Mouse (Mus musculus): ENCODE results near the gene Pprc1. TPM values are rescaled to one million over a fixed set of nuclear protein-coding genes. Genes with fewer than 3 reads are reported as not detected.

Pprc1 gene
- polyA plus RNA-seq, 1 experiment from 2014 or later, result 28.5 TPM

DNA sequence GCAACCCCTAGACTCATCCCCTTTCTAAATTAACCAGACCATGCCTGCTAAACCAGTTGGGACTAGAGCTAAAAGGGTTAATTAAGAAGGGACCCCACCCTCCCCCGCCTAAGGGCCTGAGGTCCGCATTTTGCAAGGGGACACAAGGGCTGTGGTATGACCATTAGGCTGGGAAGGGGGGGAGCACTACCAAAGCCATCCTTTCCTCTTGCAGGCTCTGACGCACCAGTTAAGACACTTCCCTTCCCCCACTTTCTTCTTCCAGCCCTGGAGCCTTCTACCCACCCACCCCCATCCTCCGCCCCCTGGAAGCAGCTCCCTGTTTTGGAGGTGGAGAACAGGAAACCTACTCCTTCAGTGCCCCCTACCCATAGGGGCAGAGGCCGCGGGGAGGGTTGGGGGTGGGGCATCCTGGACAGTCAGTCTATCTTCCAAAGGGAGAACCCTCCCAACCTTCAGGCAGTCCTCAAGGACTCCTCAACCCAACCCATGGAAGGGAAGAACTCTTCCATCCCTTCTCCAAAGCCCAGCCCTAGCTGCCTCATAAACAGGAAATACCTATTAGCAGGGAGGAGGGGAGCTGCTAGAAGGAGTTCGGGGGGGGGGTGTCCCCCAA lies 1.1 kb downstream of the Pprc1 start:
- Histone ChIP-seq H3K36me3 (no peaks in the 10 kb centered on the region), H3K27ac (peak overlapping the region; percentile 99), H3K4me2 (replicated peaks) (peak overlapping the region; percentile 84), H3K4me3 (peak overlapping the region; percentile 90), H3K9ac (peak overlapping the region; percentile 99), H3K9me3 (replicated peaks) (no peaks in the 10 kb centered on the region), H3K27me3 (no peaks in the 10 kb centered on the region), H3K4me1 (peaks cover 44% of the 10 kb centered on the region)
- WGBS, result 0% methylated on average over 7 of the region's 7 CpGs
- peak; percentile 17; the same call in 1 of the 2 replicates for ATAC-seq (ENCODE audit: low FRiP score)

DNA sequence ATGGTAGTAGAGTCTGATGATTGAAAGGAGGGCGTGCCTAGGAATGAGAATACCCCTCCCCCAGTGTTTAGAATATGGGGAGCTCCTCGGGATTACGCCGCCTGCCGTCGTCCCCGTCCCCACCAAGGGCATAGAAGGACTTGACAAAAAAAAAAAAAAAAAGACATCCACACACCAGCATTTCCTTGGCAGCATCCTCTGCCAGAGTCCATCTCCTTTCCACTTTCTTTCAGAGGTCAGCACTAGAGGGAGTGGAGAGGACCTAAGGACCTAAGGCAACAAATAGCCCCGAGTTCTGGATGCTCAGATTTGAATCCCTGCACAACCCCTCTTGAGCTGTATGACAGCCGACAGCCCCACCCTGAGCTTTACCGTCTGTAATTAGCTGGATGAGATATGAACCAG lies 1.9 kb downstream of the Pprc1 start:
- WGBS, result 8% methylated on average over 8 of the region's 10 CpGs
- no peaks in the 10 kb centered on the region for H3K36me3 ChIP-seq
- no peak overlapping the region for H3K4me3 ChIP-seq
- peaks cover 36% of the 10 kb centered on the region for H3K4me1 ChIP-seq
- H3K27me3 ChIP-seq, result no peaks in the 10 kb centered on the region
- no peak overlapping the region for H3K9ac ChIP-seq
- H3K4me2 ChIP-seq (replicated peaks), result no peak overlapping the region
- H3K27ac ChIP-seq, result peak overlapping the region; percentile 40; the same call in 1 of the 2 replicates
- ATAC-seq (ENCODE audit: low FRiP score), result no peak
- no peaks in the 10 kb centered on the region for H3K9me3 ChIP-seq (replicated peaks)

DNA sequence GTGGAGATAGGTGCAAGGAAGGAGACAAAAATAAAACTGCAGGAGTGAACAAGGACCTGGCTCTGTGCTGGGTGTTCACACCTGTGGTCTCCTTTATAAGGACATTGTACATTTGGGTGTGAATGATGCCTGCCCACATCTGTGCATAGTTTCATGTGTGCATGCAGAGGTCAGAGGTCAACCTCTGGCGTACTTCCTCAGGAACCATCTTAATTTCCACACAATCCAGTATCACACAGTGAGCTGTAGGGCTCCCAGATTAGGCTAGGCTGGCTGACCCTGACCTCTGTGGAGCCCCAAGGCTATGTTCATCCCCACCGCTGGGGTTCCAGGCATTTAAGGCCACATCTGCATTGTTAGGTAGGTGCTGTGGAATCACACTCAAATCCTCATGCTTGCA lies 2.7 kb downstream of the Pprc1 start:
- 72% methylated on average over 2 of the region's 2 CpGs for WGBS
- Histone ChIP-seq H3K27me3 (no peaks in the 10 kb centered on the region), H3K9ac (no peak overlapping the region), H3K4me1 (peaks cover 28% of the 10 kb centered on the region), H3K27ac (no peak overlapping the region), H3K9me3 (replicated peaks) (no peaks in the 10 kb centered on the region), H3K4me3 (no peak overlapping the region), H3K4me2 (replicated peaks) (no peak overlapping the region), H3K36me3 (no peaks in the 10 kb centered on the region)
- ATAC-seq (ENCODE audit: low FRiP score), result no peak

DNA sequence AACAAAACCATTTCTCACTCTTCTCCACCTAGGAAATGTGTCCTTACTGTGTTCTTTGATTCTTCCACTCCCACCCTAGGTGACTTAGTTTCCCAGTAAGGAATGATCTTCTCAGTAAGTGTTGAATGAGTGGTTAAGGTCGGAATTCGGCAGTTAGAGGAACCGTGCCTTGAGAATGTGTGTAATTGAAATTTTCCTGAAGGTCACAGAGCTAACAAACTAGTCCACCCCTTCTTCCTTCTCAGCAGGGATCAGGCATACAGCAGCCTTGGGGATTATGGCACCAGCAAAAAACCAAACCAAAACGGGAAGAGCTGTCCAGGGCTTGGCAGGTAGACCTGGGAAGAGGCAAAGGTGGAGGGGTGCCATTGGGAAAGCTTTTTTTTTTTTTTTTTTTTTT lies 4.4 kb downstream of the Pprc1 start:
- ATAC-seq (ENCODE audit: low FRiP score), result no peak
- no peak overlapping the region for H3K4me3 ChIP-seq

DNA sequence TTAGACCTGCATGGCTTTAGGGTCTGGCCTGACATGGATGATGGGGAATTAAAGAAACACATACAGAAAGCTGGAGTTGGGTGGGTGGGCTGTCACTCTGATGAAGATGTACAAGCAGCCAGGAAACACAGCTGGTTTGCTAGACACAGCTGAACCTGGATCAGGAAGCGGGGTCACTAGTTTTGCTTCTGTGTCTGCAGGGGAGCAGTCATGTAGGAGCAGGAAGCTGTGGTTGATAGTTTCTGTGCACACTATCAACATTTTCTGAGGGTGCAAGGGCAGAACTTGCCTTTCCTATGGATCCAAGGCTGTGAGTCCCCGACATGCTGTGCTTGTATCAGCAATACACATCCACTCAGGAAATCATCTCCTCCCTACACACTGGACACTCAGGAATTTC lies 5.8 kb downstream of the Pprc1 start:
- no peak overlapping the region for H3K4me3 ChIP-seq
- H3K27ac ChIP-seq, result no peak overlapping the region
- peaks cover 9% of the 10 kb centered on the region for H3K4me1 ChIP-seq
- no peaks in the 10 kb centered on the region for H3K36me3 ChIP-seq
- no peaks in the 10 kb centered on the region for H3K9me3 ChIP-seq (replicated peaks)
- H3K9ac ChIP-seq, result no peak overlapping the region
- H3K27me3 ChIP-seq, result no peaks in the 10 kb centered on the region
- 82% methylated on average over 2 of the region's 2 CpGs for WGBS
- no peak for ATAC-seq (ENCODE audit: low FRiP score)
- H3K4me2 ChIP-seq (replicated peaks), result no peak overlapping the region

More for the DNA sequence above, 4.4 kb downstream of the Pprc1 start:
- Histone ChIP-seq H3K9me3 (replicated peaks) (no peaks in the 10 kb centered on the region), H3K4me1 (peaks cover 11% of the 10 kb centered on the region), H3K36me3 (no peaks in the 10 kb centered on the region), H3K27ac (no peak overlapping the region), H3K9ac (no peak overlapping the region), H3K27me3 (no peaks in the 10 kb centered on the region), H3K4me2 (replicated peaks) (no peak overlapping the region)
- WGBS, result 76% methylated on average over 4 of the region's 4 CpGs

DNA sequence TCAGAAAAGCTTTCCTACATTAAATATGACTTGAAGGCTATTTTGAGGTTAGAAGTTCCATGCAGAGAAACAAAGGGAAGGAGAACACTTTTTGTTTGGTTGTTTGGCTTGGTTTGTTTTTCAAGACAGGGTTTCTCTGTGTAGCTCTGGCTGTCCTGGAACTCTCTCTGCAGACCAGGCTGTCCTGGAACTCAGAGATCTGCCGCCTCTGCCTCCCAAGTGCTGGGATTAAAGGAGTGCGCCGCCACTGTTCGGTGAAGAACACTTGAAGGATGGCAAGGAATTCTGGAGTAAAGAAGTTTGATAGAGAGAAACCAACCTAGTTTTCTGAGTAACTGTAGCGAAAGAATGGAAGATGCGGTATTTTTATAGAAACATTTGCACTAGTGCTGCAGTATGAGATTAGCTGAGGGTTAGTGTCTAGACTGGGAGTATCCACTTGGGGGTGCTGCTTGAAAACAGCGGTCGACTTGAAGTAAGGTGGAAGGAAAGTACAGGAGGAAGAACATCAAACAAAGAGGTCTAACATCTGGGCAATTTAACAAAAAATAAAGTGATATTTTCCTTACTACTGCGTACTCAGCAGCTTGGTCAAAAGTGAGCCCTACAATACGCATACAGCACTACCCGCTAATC lies 11.2 kb downstream of the Pprc1 start:
- peak overlapping the region; percentile 75 for H3K4me3 ChIP-seq
- H3K27ac ChIP-seq, result peak overlapping the region; percentile 85; the same call in 1 of the 2 replicates
- H3K9ac ChIP-seq, result no peak overlapping the region
- H3K4me1 ChIP-seq, result peaks cover 12% of the 10 kb centered on the region
- no peaks in the 10 kb centered on the region for H3K27me3 ChIP-seq
- no peaks in the 10 kb centered on the region for H3K9me3 ChIP-seq (replicated peaks)
- H3K36me3 ChIP-seq, result no peaks in the 10 kb centered on the region
- ATAC-seq (ENCODE audit: low FRiP score), result peak; percentile 89
- peak overlapping the region; percentile 90 for H3K4me2 ChIP-seq (replicated peaks)
- WGBS, result 2% methylated on average over 11 of the region's 11 CpGs

DNA sequence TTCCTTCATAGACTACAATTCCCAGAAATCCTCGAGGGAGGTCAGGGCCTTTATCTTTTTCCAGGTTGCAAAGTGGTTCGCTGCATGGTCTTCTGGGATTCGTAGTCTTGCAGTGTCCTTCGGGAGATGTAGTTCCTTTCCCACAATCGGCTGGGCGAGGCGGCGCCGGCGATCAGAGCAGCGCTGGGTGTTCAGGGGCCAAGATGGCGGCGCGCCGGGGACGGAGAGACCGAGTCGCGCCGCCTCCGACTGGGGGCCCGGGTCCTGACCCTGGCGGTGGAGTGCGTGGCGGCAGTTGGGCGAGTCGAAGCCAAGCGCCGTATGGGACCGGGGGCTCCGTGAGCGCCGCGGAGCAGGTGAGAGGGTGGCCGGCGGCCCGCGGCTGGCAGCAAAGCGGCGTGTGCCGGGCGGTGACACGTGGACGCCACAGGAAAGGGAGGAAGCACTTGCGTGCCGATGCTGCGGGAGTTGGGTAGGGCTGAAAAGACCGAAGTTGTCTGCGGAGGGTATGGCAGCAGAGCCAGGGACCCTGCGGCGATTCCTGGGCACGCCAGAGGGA lies 11.8 kb downstream of the Pprc1 start:
- H3K9ac ChIP-seq, result peak overlapping the region; percentile 74
- H3K4me1 ChIP-seq, result peaks cover 12% of the 10 kb centered on the region
- no peaks in the 10 kb centered on the region for H3K36me3 ChIP-seq
- H3K9me3 ChIP-seq (replicated peaks), result no peaks in the 10 kb centered on the region
- WGBS, result under 1% methylated on average over 52 of the region's 52 CpGs
- peak overlapping the region; percentile 85 for H3K27ac ChIP-seq
- ATAC-seq (ENCODE audit: low FRiP score), result peak; percentile 96
- peak overlapping the region; percentile 90 for H3K4me2 ChIP-seq (replicated peaks)
- peak overlapping the region; percentile 75 for H3K4me3 ChIP-seq
- H3K27me3 ChIP-seq, result no peaks in the 10 kb centered on the region

DNA sequence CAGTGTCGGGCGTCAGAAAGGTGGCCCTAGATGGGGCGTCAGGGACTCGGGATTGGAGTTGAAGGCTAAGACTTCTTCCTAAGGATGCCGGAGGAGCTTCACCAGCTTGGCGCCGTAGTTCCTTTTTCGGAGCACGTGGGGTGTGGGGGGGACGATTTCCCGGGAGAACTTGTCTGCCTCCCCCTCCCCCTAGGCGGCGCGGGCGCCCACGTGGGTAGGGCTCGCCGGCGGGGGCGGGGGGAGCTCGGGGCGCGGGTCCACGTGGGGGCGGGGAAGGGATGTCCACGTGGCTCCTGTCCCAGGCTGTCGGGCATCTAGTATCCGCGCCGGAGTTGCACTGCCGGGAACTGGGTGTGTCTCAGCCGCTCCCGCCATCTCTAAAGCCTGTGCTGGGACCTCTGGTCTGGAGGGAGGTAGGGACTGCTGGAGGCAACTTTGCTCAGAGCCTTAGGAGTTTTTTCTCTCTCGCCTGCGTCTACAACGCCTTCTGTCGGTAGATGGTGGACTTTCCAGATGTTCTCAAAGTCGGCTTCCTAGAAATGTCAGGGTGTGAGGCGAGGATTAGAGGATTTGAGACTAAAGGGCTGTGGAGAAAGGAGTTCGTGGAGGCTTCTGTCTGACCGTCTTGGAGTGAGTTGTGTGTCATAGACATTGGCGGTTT lies 12.4 kb downstream of the Pprc1 start:
- peak; percentile 55; the same call in 1 of the 2 replicates for ATAC-seq (ENCODE audit: low FRiP score)
- WGBS, result 1% methylated on average over 35 of the region's 42 CpGs
- H3K4me2 ChIP-seq (replicated peaks), result peak overlapping the region; percentile 90
- no peaks in the 10 kb centered on the region for H3K9me3 ChIP-seq (replicated peaks)
- H3K27ac ChIP-seq, result peak overlapping the region; percentile 85
- peaks cover 12% of the 10 kb centered on the region for H3K4me1 ChIP-seq
- H3K9ac ChIP-seq, result peak overlapping the region; percentile 74
- H3K27me3 ChIP-seq, result no peaks in the 10 kb centered on the region
- peaks cover 4% of the 10 kb centered on the region for H3K36me3 ChIP-seq
- peak overlapping the region; percentile 75 for H3K4me3 ChIP-seq

DNA sequence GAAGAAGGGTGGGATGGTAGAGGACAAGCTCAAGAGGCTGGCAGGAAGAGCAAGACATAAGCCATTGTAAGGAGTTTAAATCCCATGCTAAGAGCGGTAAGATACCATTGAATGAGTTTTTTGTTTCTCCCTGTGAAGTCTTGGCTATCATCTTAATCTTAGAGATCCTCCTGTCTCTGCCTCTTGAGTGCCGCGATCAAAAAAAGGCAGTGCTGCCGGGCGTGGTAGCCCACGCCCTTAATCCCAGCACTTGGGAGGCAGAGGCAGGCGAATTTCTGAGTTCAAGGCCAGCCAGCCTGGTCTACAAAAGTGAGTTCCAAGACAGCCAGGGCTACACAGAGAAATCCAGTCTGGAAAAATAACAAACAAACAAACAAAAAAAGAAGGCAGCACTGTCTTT lies 13.8 kb downstream of the Pprc1 start:
- Histone ChIP-seq H3K4me2 (replicated peaks) (no peak overlapping the region), H3K27ac (no peak overlapping the region), H3K9me3 (replicated peaks) (no peaks in the 10 kb centered on the region), H3K4me1 (peaks cover 12% of the 10 kb centered on the region), H3K27me3 (no peaks in the 10 kb centered on the region), H3K4me3 (no peak overlapping the region), H3K36me3 (peaks cover 18% of the 10 kb centered on the region), H3K9ac (no peak overlapping the region)
- ATAC-seq (ENCODE audit: low FRiP score), result no peak
- WGBS, result 95% methylated on average over 7 of the region's 7 CpGs

DNA sequence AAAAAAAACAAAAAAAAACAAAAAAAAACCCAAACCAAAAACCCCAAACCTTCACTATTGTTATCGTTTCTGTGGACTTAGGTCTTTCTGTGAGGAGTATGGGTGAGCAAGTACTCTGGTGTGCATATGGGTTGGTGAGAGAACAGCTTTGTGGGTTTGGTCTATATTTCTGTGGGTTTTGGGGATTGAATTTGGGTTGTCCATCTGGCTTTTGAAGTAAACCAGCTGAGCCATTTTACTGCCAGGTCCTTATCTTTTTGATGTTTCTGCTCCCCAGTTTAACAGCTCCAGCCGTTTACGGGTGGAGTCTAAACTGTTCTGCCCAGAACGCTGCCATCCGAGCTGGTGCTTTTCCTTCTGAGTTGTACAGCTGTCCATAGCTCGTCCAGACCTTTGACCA lies 16.2 kb downstream of the Pprc1 start:
- no peak overlapping the region for H3K4me3 ChIP-seq
- no peaks in the 10 kb centered on the region for H3K27me3 ChIP-seq

DNA sequence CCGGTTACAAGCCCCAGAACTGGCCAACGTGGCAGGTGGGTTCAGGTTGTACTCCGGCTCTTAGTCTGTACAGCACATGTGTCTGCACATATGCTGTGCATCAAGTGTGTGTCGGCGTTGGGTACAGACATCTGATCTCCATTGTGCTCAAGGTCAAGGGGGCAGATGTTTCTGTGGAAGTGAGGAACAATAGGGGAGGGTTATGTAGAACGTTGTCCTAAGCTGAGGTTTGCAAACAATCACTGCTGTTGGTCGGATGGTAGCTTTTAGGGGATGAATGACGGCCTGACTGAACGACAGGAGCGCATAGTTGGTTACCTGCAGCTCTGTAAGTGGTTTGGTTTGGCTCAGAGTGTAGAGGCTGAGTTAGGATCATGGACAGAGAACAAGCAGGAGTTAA lies 23.4 kb downstream of the Pprc1 start:
- no peak overlapping the region for H3K4me3 ChIP-seq
- H3K36me3 ChIP-seq, result peaks cover 87% of the 10 kb centered on the region
- no peaks in the 10 kb centered on the region for H3K4me1 ChIP-seq
- H3K9ac ChIP-seq, result no peak overlapping the region
- H3K9me3 ChIP-seq (replicated peaks), result no peaks in the 10 kb centered on the region
- no peak overlapping the region for H3K27ac ChIP-seq
- H3K4me2 ChIP-seq (replicated peaks), result no peak overlapping the region
- 73% methylated on average over 10 of the region's 10 CpGs for WGBS
- ATAC-seq (ENCODE audit: low FRiP score), result no peak
- H3K27me3 ChIP-seq, result no peaks in the 10 kb centered on the region

More for the DNA sequence above, 16.2 kb downstream of the Pprc1 start:
- ATAC-seq (ENCODE audit: low FRiP score), result no peak
- Histone ChIP-seq H3K9me3 (replicated peaks) (no peaks in the 10 kb centered on the region), H3K27ac (no peak overlapping the region), H3K4me1 (peaks cover 12% of the 10 kb centered on the region), H3K9ac (no peak overlapping the region), H3K36me3 (peaks cover 41% of the 10 kb centered on the region), H3K4me2 (replicated peaks) (no peak overlapping the region)
- 88% methylated on average over 6 of the region's 6 CpGs for WGBS

DNA sequence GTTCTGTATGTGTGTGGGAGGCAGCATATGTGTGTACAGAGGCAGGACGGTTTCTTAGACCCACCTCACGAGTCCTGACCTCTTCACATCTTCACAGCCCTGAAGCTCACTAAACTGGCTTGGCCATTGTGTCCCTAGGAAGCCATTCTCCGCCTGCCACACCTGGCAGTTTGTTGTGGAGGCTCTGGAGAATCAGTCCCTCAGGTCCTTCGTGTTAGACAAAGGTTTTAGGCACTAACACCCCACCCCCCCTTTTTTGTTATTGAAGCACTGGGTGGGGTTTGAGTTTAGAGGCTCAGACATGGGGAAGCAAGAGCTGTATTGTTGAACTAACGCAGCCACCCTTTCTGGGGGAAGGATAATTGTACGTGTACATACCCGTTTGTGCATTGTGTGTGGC lies 28.6 kb downstream of the Pprc1 start:
- Histone ChIP-seq H3K36me3 (peaks cover 41% of the 10 kb centered on the region), H3K4me2 (replicated peaks) (no peak overlapping the region), H3K27me3 (no peaks in the 10 kb centered on the region), H3K4me3 (no peak overlapping the region), H3K4me1 (peaks cover 20% of the 10 kb centered on the region), H3K9me3 (replicated peaks) (no peaks in the 10 kb centered on the region), H3K27ac (no peak overlapping the region), H3K9ac (no peak overlapping the region)
- 89% methylated on average over 7 of the region's 7 CpGs for WGBS
- ATAC-seq (ENCODE audit: low FRiP score), result no peak
